Mouse (Mus musculus): ENCODE data around the gene Xpnpep1. TPM values are rescaled to one million over a fixed set of nuclear protein-coding genes. Genes with fewer than 3 reads are reported as not detected.

Gene Xpnpep1
- polyA plus RNA-seq, 1 experiment from 2014 or later = 159 TPM

DNA sequence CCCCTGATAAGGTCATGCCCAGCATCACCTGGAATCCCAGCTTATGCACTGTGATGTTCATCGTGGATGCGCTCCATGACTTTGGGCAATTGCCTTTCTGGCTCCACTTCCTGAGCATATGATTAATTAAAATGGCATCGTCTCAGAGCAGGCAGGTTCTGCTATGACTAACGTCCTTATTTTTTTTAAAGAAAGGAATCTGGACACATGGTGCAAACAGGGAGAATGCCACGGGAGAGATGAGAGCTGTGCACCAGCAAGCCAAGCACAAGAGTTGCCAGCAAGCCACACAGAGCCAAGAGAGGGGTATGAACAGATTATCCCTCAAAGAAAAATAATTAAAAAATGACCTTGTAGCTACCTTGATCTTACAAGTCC is 1.1 kb upstream of the Xpnpep1 start:
- peaks cover 11% of the 10 kb centered on the region for H3K4me1 ChIP-seq
- no peaks in the 10 kb centered on the region for H3K9me3 ChIP-seq (replicated peaks)
- H3K4me2 ChIP-seq (replicated peaks) = no peak overlapping the region
- H3K27ac ChIP-seq = no peak overlapping the region
- 78% methylated on average over 5 of the region's 5 CpGs for WGBS
- H3K36me3 ChIP-seq = no peaks in the 10 kb centered on the region
- no peak overlapping the region for H3K4me3 ChIP-seq
- H3K27me3 ChIP-seq = no peaks in the 10 kb centered on the region
- no peak for ATAC-seq (ENCODE audit: low FRiP score)
- H3K9ac ChIP-seq = no peak overlapping the region

DNA sequence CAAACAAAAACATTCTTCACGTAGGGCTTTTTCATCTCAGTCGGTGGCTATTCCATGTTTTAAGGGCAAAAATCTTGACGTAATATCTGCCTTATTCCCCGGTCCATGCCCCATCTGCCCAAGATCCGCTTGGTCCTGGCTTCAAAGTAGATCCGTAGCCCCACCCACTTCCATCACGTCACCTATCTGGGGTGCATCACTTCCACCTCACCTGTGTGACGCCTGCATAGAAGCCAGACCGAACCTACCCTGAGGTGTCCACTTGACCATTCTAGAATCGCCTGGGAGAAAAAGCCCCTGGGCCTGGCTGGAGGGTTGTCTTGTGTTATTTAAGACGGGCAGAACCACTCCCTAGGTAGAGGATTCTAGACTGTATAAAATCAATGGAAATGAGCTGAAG is 924 bp downstream of the Xpnpep1 start:
- peak overlapping the region; percentile 73 for H3K4me3 ChIP-seq
- WGBS = 39% methylated on average over 11 of the region's 11 CpGs
- no peaks in the 10 kb centered on the region for H3K27me3 ChIP-seq
- no peaks in the 10 kb centered on the region for H3K36me3 ChIP-seq
- ATAC-seq (ENCODE audit: low FRiP score) = peak; percentile 32
- no peaks in the 10 kb centered on the region for H3K9me3 ChIP-seq (replicated peaks)
- H3K27ac ChIP-seq = 0 out of 2 replicates have a peak overlapping the region, but pooled peaks have one; percentile 7
- H3K4me1 ChIP-seq = peaks cover 11% of the 10 kb centered on the region
- H3K4me2 ChIP-seq (replicated peaks) = peak overlapping the region; percentile 69
- H3K9ac ChIP-seq = peak overlapping the region; percentile 51

DNA sequence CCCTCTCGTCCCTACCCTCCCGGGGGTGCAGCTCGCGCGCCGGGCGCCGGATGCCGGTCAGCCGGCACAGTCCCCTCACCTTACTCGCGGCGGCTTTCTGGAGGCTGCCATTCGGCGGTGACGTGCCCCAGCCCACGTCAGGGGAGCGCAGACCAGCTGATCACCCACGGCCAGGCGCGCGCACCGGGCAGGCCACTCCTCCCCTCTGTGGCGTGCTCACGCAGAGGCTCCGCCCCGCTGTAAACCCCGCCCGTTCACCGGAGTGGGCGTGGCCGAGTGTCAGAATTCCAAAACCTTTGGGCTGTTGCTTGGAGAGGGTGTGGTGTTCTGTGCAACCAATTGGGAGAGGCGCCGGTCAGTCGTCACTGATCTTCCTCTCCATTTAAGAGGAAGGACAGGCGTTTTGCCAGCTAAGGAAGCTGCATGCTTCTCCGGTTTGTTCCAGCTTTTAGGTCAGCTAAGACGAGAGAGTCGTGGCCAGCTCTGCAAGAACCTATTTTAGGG is 1.5 kb downstream of the Xpnpep1 start:
- H3K9me3 ChIP-seq (replicated peaks) = no peaks in the 10 kb centered on the region
- ATAC-seq (ENCODE audit: low FRiP score) = peak; percentile 98
- no peaks in the 10 kb centered on the region for H3K27me3 ChIP-seq
- H3K4me2 ChIP-seq (replicated peaks) = peak overlapping the region; percentile 69
- H3K4me3 ChIP-seq = peak overlapping the region; percentile 73
- WGBS = under 1% methylated on average over 39 of the region's 39 CpGs
- peak overlapping the region; percentile 84 for H3K27ac ChIP-seq
- peaks cover 11% of the 10 kb centered on the region for H3K4me1 ChIP-seq
- H3K36me3 ChIP-seq = no peaks in the 10 kb centered on the region
- H3K9ac ChIP-seq = peak overlapping the region; percentile 92

DNA sequence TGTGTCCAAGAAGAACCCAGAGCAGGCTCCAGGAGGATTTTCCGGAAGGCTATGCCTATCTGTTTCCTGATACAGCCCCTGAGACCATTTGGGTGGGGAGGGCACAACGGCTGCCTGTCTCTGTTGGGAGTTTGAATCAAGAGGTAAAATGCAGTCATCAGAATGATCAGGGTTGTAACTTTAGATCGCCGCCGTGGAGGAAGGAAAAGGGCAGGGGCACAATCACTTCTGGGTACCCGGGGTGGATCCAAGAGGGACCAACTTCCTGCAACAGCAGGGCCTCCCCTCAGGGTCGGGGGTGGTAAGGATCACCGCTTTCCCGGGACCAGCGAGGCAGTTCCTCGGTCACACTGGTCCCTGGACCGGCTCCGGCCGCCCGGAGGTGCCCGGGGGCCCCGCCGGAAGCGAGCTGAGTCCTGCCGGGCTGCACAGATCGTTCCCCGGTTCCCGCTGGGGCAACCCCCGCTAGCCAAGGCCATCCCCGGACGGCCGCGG is 2.0 kb downstream of the Xpnpep1 start:
- ATAC-seq (ENCODE audit: low FRiP score) = peak; percentile 3; the same call in 1 of the 2 replicates
- under 1% methylated on average over 27 of the region's 28 CpGs for WGBS
- H3K27me3 ChIP-seq = no peaks in the 10 kb centered on the region

GRCm38 (mm10) chr19:53033159-53033943 is 6.7 kb downstream of the Xpnpep1 start:
- ATAC-seq (ENCODE audit: low FRiP score) = no peak
- WGBS = 91% methylated on average over 10 of the region's 10 CpGs

More for the DNA sequence above, 2.0 kb downstream of the Xpnpep1 start:
- H3K27ac ChIP-seq = peak overlapping the region; percentile 84
- peak overlapping the region; percentile 69 for H3K4me2 ChIP-seq (replicated peaks)
- peaks cover 11% of the 10 kb centered on the region for H3K4me1 ChIP-seq
- H3K4me3 ChIP-seq = peak overlapping the region; percentile 73
- H3K9me3 ChIP-seq (replicated peaks) = no peaks in the 10 kb centered on the region
- no peaks in the 10 kb centered on the region for H3K36me3 ChIP-seq
- H3K9ac ChIP-seq = peak overlapping the region; percentile 92

DNA sequence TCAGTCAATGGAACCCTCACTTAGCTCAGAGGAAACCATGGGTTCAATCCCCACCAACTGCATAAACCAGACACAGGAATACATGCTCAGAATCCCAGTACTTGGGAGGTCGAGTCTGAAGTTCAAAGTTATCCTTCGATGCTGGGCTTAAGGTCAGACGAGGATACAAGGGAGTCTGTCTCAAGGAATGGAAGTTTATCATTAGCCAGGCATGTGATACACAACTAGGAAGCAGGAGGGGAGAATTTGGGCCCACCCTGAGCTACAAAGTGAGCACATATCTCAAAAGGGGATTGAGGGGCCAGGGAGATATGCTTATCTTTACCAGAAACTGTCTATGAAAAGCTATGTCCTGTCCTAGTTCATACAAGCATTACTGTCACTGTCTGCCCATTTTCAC is 7.4 kb downstream of the Xpnpep1 start:
- no peak for ATAC-seq (ENCODE audit: low FRiP score)
- H3K9ac ChIP-seq = no peak overlapping the region
- no peak overlapping the region for H3K4me2 ChIP-seq (replicated peaks)
- H3K9me3 ChIP-seq (replicated peaks) = no peaks in the 10 kb centered on the region
- no peak overlapping the region for H3K27ac ChIP-seq
- 83% methylated on average over 3 of the region's 3 CpGs for WGBS
- no peaks in the 10 kb centered on the region for H3K27me3 ChIP-seq
- no peak overlapping the region for H3K4me3 ChIP-seq
- H3K4me1 ChIP-seq = peaks cover 13% of the 10 kb centered on the region
- H3K36me3 ChIP-seq = peaks cover 23% of the 10 kb centered on the region

More at GRCm38 (mm10) chr19:53033159-53033943, 6.7 kb downstream of the Xpnpep1 start:
- no peaks in the 10 kb centered on the region for H3K27me3 ChIP-seq
- H3K4me1 ChIP-seq = peaks cover 15% of the 10 kb centered on the region
- no peaks in the 10 kb centered on the region for H3K9me3 ChIP-seq (replicated peaks)
- H3K36me3 ChIP-seq = peaks cover 17% of the 10 kb centered on the region
- no peak overlapping the region for H3K4me2 ChIP-seq (replicated peaks)
- H3K4me3 ChIP-seq = no peak overlapping the region
- H3K27ac ChIP-seq = no peak overlapping the region
- no peak overlapping the region for H3K9ac ChIP-seq

GRCm38 (mm10) chr19:53031957-53032371 is 8.1 kb downstream of the Xpnpep1 start:
- H3K27ac ChIP-seq = no peak overlapping the region
- no peak overlapping the region for H3K9ac ChIP-seq
- no peaks in the 10 kb centered on the region for H3K27me3 ChIP-seq
- H3K36me3 ChIP-seq = peaks cover 29% of the 10 kb centered on the region
- peaks cover 6% of the 10 kb centered on the region for H3K4me1 ChIP-seq
- H3K9me3 ChIP-seq (replicated peaks) = no peaks in the 10 kb centered on the region
- WGBS = 75% methylated on average over 8 of the region's 8 CpGs
- no peak overlapping the region for H3K4me3 ChIP-seq
- ATAC-seq (ENCODE audit: low FRiP score) = no peak
- no peak overlapping the region for H3K4me2 ChIP-seq (replicated peaks)

DNA sequence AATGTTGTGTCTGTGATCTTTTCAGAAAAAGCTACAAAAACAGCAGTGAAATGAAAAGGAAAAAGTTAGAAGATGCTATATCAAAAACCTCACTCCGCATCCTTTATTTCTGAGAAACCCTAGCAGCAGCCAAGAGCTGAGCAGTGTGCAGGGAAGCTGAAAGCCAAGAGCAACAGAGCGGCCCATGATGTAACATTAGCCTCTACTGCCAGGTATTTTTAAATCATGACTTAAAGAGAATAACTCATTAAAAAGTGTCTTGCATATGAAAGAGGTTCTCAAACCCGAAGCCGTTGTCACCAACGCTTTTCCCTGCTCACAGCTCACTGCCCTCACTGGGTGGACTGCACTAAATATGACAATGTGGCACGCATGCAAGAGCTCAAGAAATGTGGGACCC is 9.7 kb downstream of the Xpnpep1 start:
- Histone ChIP-seq H3K4me2 (replicated peaks) (no peak overlapping the region), H3K4me1 (0 out of 2 replicates have a peak, but pooled peaks cover 4% of the 10 kb centered on the region), H3K36me3 (peaks cover 40% of the 10 kb centered on the region), H3K4me3 (no peak overlapping the region), H3K9ac (no peak overlapping the region), H3K27ac (no peak overlapping the region), H3K27me3 (no peaks in the 10 kb centered on the region), H3K9me3 (replicated peaks) (no peaks in the 10 kb centered on the region)
- ATAC-seq (ENCODE audit: low FRiP score) = no peak
- WGBS = 98% methylated on average over 6 of the region's 6 CpGs

DNA sequence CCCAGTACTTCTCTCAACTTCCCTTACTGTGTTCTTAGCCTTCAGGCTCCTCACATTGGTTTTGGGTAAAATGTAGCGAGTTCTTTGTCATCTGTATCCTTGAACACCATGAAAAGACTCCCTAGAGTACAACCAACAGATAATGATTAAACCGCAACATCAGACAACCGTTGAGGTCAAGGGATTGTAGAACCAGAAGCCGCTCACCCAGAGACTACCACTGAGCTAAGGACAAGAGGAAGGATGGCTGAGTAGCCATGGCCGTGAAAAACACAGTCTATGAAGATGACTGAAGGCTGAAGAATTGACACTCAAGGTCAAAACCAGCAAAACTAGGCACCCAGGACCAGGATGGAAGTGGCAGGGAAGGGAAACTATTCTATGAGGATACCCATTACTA is 10.3 kb downstream of the Xpnpep1 start:
- Histone ChIP-seq H3K4me1 (0 out of 2 replicates have a peak, but pooled peaks cover 4% of the 10 kb centered on the region), H3K9ac (no peak overlapping the region), H3K9me3 (replicated peaks) (no peaks in the 10 kb centered on the region), H3K27ac (no peak overlapping the region), H3K27me3 (no peaks in the 10 kb centered on the region), H3K4me2 (replicated peaks) (no peak overlapping the region), H3K36me3 (peaks cover 46% of the 10 kb centered on the region), H3K4me3 (no peak overlapping the region)
- no peak for ATAC-seq (ENCODE audit: low FRiP score)
- 96% methylated on average over 5 of the region's 5 CpGs for WGBS

DNA sequence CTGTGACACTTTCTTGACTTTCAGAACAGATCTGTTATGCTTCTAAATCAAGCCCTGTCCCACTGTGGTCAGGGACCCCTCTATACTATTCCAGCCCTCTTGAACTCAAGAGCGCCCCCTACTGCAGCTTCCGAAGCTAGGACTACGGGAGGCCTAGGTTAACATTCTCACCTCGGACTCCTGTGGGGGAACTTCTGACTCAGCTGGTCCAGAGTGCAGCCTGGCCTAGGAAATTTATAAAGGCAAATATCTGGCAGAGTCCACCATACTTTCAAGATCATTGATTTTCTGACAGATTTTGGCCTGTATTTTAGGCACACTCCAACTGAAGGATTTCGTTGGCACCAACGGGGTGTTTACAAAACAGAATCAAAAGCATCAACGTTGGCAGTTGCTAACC is 11.0 kb downstream of the Xpnpep1 start:
- WGBS = 84% methylated on average over 7 of the region's 7 CpGs
- no peak overlapping the region for H3K4me3 ChIP-seq
- no peaks in the 10 kb centered on the region for H3K27me3 ChIP-seq
- no peaks in the 10 kb centered on the region for H3K9me3 ChIP-seq (replicated peaks)
- no peak overlapping the region for H3K9ac ChIP-seq
- no peak for ATAC-seq (ENCODE audit: low FRiP score)
- peaks cover 53% of the 10 kb centered on the region for H3K36me3 ChIP-seq
- 0 out of 2 replicates have a peak, but pooled peaks cover 4% of the 10 kb centered on the region for H3K4me1 ChIP-seq
- H3K4me2 ChIP-seq (replicated peaks) = no peak overlapping the region
- no peak overlapping the region for H3K27ac ChIP-seq

- H3K27ac ChIP-seq = no peak overlapping the region
- no peak overlapping the region for H3K4me3 ChIP-seq
- 0 out of 2 replicates have a peak, but pooled peaks cover 4% of the 10 kb centered on the region for H3K4me1 ChIP-seq
- no peaks in the 10 kb centered on the region for H3K27me3 ChIP-seq
- no peaks in the 10 kb centered on the region for H3K9me3 ChIP-seq (replicated peaks)
- no peak overlapping the region for H3K4me2 ChIP-seq (replicated peaks)
- H3K9ac ChIP-seq = no peak overlapping the region
- H3K36me3 ChIP-seq = peaks cover 61% of the 10 kb centered on the region
- WGBS = 90% methylated on average over 12 of the region's 12 CpGs
- ATAC-seq (ENCODE audit: low FRiP score) = no peak
Observed at GRCm38 (mm10) chr19:53028216-53028615, 11.8 kb downstream of the Xpnpep1 start.

DNA sequence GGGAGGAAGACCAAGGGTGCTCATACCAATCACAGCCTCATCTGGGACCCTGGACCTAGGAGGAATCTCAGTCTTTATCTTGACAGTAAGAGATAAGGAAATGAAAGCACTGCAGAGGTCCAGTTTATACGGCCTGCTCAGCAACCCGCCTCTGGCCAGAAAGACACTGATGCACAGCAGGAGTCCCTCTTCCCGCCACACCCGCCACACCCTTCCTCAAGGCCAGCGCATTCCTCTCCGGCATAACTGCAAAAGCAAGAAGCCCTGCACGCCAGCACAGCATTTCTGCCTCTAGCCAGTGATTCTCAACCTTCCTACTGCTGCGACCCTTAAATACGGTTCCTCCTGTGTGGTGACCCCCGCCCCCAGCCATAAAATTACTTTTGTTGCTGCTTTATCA is 16.8 kb downstream of the Xpnpep1 start:
- H3K4me1 ChIP-seq = no peaks in the 10 kb centered on the region; the same call in 1 of the 2 replicates
- 90% methylated on average over 10 of the region's 10 CpGs for WGBS
- H3K4me3 ChIP-seq = no peak overlapping the region
- H3K9me3 ChIP-seq (replicated peaks) = no peaks in the 10 kb centered on the region
- H3K27me3 ChIP-seq = no peaks in the 10 kb centered on the region
- H3K36me3 ChIP-seq = peaks cover 49% of the 10 kb centered on the region
- H3K27ac ChIP-seq = no peak overlapping the region
- H3K4me2 ChIP-seq (replicated peaks) = no peak overlapping the region
- H3K9ac ChIP-seq = no peak overlapping the region
- no peak for ATAC-seq (ENCODE audit: low FRiP score)

Measured in hindbrain, embryonic 12.5 days (tissue).